Mouse (Mus musculus): Measurements from ENCODE around the gene Gm9913. TPM values are rescaled to one million over a fixed set of nuclear protein-coding genes. Genes with fewer than 3 reads are reported as not detected.

Gm9913 gene
- polyA plus RNA-seq, 1 experiment from 2014 or later = 0.20 TPM

Other genes with a start within 250 kb of the Gm9913 start
- 11.5 and 14.2 TPM in 2 replicates for gene Fbn1, start 2.9 kb downstream of the Gm9913 start, polyA plus RNA-seq (2016; fragmentation: Nextera tagmentation; extraction: Ambion mirVana)
- 9.3 and 9.7 TPM in 2 replicates for gene Cep152, start 120.0 kb downstream of the Gm9913 start, polyA plus RNA-seq (2016; fragmentation: Nextera tagmentation; extraction: Ambion mirVana)
- gene Eid1, start 168.0 kb downstream of the Gm9913 start, polyA plus RNA-seq (2016; fragmentation: Nextera tagmentation; extraction: Ambion mirVana) = 276 and 293 TPM in 2 replicates
- gene Shc4, start 219.1 kb downstream of the Gm9913 start, polyA plus RNA-seq (2016; fragmentation: Nextera tagmentation; extraction: Ambion mirVana) = 1.1 and 1.2 TPM in 2 replicates